Mouse (Mus musculus): Measurements from ENCODE around the gene Anks1b. TPM values are rescaled to one million over a fixed set of nuclear protein-coding genes. Genes with fewer than 3 reads are reported as not detected.

The Anks1b gene
- polyA plus RNA-seq, 1 experiment from 2014 or later: 0.25 TPM

DNA sequence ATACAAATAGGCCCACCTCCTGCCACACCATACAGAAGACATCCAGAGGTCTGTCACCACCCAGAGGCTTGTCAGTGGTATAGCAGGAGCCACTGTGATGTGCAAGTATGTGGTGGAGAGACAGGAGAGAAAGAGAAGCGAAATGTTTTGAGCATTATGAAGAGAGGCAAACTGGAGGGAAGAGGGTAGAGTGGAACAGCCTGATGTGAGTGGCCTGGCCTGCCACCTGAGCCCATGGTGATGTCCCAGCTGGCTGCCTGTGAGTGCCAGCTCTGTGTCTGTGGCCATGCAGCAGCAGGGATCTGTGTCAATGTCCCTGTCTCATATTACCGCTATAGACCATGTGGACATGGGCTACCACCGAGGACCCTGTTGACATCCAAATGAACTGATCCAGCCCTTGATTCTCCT is 102.1 kb downstream of the Anks1b start:
- DNase-seq (no peak), ATAC-seq (ENCODE audit: low read depth) (no peak)
- Histone ChIP-seq H3K27me3 (no peaks in the 10 kb centered on the region), H3K4me1 (replicated peaks) (no peaks in the 10 kb centered on the region), H3K4me3 (replicated peaks) (no peak overlapping the region), H3K4me2 (no peak overlapping the region), H3K27ac (no peak overlapping the region), H3K36me3 (no peaks in the 10 kb centered on the region), H3K9ac (no peak overlapping the region), H3K9me3 (replicated peaks) (no peaks in the 10 kb centered on the region)
- WGBS (ENCODE audit: insufficient replicate concordance): 61% methylated on average over 3 of the region's 3 CpGs

DNA sequence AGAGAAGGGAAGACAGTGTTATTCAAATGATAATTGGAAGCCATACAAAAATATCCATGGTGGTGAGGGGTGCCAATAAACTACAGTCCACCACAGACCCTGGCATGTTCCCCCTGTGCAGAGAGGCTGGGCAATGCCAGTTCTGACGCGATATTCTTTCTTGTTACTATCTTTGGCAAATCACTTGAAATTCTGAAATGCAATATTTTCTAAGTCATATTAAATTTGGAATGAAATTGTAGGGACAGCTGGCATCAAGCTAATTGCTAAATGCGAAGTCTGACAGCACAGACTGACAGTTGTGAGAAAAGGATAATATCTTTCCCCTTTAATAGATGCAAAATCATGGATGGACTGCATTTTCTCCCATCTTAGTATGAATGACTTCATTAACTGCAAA is 103.3 kb downstream of the Anks1b start:
- no peak for ATAC-seq (ENCODE audit: low read depth)
- Histone ChIP-seq H3K36me3 (no peaks in the 10 kb centered on the region), H3K4me2 (no peak overlapping the region), H3K4me1 (replicated peaks) (no peaks in the 10 kb centered on the region), H3K9ac (no peak overlapping the region), H3K27ac (no peak overlapping the region), H3K27me3 (no peaks in the 10 kb centered on the region), H3K9me3 (replicated peaks) (no peaks in the 10 kb centered on the region), H3K4me3 (replicated peaks) (no peak overlapping the region)
- 61% methylated on average over 3 of the region's 3 CpGs for WGBS (ENCODE audit: insufficient replicate concordance)
- DNase-seq: no peak

DNA sequence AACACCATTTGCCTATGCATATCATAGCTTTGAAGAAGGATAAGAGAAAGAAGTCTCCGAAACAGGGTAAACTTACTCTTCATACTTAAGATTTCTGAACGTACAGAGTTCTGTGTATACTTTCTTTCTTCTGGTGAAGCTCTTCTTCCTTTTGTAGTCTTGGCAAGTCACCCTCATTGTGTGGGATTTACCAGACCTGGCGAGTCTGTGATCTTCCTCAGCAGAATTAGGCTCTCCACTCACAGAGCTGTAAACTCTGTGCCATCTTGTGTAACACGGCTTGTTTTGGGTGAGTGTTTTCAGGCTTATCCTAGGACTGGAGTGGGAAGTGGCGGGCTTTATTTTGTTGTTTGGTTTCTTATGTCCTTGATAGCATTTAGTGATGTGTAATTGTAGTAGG is 120.9 kb downstream of the Anks1b start:
- Histone ChIP-seq H3K4me2 (no peak overlapping the region), H3K9me3 (replicated peaks) (no peaks in the 10 kb centered on the region), H3K27me3 (no peaks in the 10 kb centered on the region), H3K9ac (no peak overlapping the region), H3K27ac (no peak overlapping the region), H3K36me3 (no peaks in the 10 kb centered on the region), H3K4me1 (replicated peaks) (no peaks in the 10 kb centered on the region), H3K4me3 (replicated peaks) (no peak overlapping the region)
- no peak for DNase-seq
- ATAC-seq (ENCODE audit: low read depth): no peak
- WGBS (ENCODE audit: insufficient replicate concordance): 61% methylated on average over 5 of the region's 5 CpGs

DNA sequence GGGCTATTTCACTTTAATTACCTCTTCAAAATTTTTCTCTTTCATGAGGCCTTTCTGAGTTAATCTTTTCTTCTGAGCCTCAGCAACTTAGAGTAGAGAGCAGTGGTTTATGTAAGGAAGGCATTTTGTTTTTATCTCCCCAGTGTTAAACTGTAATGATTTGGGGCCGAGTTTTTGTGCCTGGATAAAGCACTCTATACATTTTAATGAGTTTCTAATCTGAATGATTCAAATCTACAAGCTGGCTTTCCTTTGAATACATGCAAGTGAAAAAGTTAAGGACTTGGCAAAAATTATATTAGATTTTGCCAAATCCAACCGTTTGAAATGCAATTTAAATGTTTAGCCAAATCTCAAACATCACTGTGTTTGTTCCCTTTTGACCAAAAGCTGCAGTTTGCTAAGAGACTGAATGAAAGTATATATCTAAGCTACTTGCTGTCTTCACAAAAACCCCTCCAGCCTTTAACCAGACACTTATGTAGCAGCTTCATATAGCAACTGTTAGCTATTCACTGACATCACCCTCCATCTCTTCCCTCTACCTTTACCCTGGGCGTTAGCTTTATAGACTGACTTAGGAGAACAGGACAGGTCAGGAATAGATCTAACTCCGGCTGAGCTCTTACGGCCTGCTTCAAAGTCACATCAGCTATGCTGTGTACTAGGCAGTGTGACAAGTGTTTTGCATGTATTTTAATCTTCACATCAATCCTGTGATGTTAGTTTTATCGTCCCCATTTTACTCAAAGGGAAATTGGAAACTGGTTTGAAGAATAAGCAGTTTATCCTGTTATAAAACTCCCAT is 122.5 kb downstream of the Anks1b start:
- Histone ChIP-seq H3K9ac (no peak overlapping the region), H3K36me3 (no peaks in the 10 kb centered on the region), H3K27ac (no peak overlapping the region), H3K4me2 (no peak overlapping the region), H3K4me1 (replicated peaks) (no peaks in the 10 kb centered on the region), H3K27me3 (no peaks in the 10 kb centered on the region), H3K4me3 (replicated peaks) (no peak overlapping the region), H3K9me3 (replicated peaks) (no peaks in the 10 kb centered on the region)
- ATAC-seq (ENCODE audit: low read depth) (no peak), DNase-seq (no peak)
- 54% methylated on average over 6 of the region's 6 CpGs for WGBS (ENCODE audit: insufficient replicate concordance)

DNA sequence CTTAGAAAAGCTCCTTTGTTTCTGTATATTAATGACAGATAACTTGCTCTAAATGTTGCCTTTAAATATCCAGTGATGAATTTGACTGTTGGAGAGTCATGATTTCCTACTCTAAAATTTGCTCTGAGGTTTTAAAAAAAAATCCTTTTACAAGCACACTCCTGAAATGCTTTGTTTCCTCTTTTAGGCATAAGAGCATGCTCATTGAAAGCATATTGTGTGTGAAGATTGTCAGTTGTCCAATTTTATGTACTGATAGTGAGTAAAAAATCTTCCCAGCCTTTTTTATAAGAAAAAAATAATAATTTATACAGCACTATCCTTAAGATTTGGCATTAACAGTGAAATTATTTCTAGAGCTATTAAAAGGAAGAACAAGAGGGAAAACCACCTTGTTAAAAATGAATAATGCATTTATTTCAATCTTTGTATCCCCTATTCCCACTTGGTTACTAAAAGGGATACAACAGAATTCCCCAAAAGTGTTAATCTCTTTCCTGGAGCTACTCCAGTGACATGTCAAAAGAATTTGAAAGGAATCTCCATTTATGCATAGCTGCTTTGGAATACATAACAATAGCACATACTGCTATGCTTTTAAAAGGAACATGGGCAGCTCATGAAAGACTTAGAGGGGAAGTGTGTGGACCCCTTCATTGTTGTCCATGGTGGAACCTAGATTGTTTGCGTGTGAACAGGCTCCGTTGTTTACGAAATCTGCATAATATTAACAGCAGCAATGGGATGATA is 130.8 kb downstream of the Anks1b start:
- Histone ChIP-seq H3K9ac (no peak overlapping the region), H3K4me1 (replicated peaks) (no peaks in the 10 kb centered on the region), H3K4me2 (no peak overlapping the region), H3K9me3 (replicated peaks) (no peaks in the 10 kb centered on the region), H3K4me3 (replicated peaks) (no peak overlapping the region), H3K36me3 (no peaks in the 10 kb centered on the region), H3K27me3 (no peaks in the 10 kb centered on the region), H3K27ac (no peak overlapping the region)
- DNase-seq: no peak
- 81% methylated on average over 3 of the region's 3 CpGs for WGBS (ENCODE audit: insufficient replicate concordance)
- no peak for ATAC-seq (ENCODE audit: low read depth)

DNA sequence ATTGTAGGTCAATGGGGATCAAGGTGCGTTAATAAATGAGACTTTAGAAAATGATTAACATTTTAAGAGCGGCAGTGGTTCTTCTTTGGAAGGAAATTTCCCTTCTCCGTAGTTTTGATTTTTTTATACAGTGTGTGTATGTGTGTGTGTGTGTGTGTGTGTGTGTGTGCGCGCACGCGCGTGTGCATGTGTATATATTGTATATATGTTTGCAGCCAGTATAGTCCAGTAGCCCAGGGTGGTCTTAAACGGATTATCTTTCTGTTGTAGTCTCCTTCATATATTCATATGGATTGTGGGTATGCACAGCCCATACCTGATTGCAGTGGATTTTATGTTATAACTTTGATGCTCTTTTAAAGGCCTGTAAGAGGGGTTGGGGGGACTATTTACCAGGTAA is 131.6 kb downstream of the Anks1b start:
- Histone ChIP-seq H3K4me3 (replicated peaks) (no peak overlapping the region), H3K27ac (no peak overlapping the region), H3K4me2 (no peak overlapping the region), H3K27me3 (no peaks in the 10 kb centered on the region), H3K9me3 (replicated peaks) (no peaks in the 10 kb centered on the region), H3K4me1 (replicated peaks) (no peaks in the 10 kb centered on the region), H3K36me3 (no peaks in the 10 kb centered on the region), H3K9ac (no peak overlapping the region)
- ATAC-seq (ENCODE audit: low read depth): no peak
- 81% methylated on average over 9 of the region's 9 CpGs for WGBS (ENCODE audit: insufficient replicate concordance)
- DNase-seq: no peak

DNA sequence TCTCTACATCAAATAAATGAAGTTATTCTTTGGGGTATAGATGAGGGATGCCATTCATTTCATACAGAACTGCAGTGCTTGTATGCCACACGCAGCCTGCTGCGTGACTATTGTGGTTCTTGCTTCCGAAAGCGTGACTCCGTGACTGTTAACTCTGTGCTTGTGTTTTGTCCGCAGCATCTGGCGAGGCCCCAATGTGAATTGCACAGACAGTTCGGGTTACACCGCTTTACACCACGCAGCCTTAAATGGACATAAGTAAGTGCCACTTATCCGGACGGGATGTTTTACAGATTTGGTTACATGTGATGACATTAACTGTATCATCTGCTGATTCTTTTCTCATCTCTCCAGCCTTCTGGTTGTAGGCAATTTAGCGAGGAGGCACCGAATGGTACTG is 159.7 kb downstream of the Anks1b start:
- no peaks in the 10 kb centered on the region for H3K4me1 ChIP-seq (replicated peaks)
- H3K4me3 ChIP-seq (replicated peaks): no peak overlapping the region
- ATAC-seq (ENCODE audit: low read depth) (no peak), DNase-seq (no peak)
- no peaks in the 10 kb centered on the region for H3K9me3 ChIP-seq (replicated peaks)
- H3K4me2 ChIP-seq: no peak overlapping the region
- no peak overlapping the region for H3K27ac ChIP-seq
- H3K27me3 ChIP-seq: no peaks in the 10 kb centered on the region
- H3K36me3 ChIP-seq: no peaks in the 10 kb centered on the region
- H3K9ac ChIP-seq: no peak overlapping the region
- 77% methylated on average over 14 of the region's 14 CpGs for WGBS (ENCODE audit: insufficient replicate concordance)

DNA sequence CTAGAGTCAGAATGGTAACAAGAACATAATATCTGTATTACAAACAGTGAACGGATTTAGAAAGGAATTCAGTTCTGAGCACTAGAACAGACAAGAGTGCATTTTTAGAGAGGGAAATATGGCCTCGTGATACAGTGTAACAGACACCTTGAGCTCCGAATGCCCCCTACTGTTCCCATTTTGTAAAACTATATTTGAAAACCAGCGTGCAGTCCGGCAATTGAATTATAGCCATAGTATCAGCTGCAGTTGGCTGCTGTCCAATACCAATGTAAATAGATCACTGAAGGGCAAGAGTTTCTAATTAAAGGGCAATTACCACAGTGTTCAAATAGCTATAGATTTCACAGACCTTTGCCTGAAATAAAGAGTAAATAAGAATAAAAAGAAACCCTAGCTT is 170.0 kb downstream of the Anks1b start:
- Histone ChIP-seq H3K4me1 (replicated peaks) (no peaks in the 10 kb centered on the region), H3K9me3 (replicated peaks) (no peaks in the 10 kb centered on the region), H3K27ac (no peak overlapping the region), H3K9ac (no peak overlapping the region), H3K36me3 (no peaks in the 10 kb centered on the region), H3K27me3 (no peaks in the 10 kb centered on the region), H3K4me2 (no peak overlapping the region), H3K4me3 (replicated peaks) (no peak overlapping the region)
- ATAC-seq (ENCODE audit: low read depth) (no peak), DNase-seq (no peak)
- WGBS (ENCODE audit: insufficient replicate concordance): 60% methylated on average over 5 of the region's 5 CpGs

DNA sequence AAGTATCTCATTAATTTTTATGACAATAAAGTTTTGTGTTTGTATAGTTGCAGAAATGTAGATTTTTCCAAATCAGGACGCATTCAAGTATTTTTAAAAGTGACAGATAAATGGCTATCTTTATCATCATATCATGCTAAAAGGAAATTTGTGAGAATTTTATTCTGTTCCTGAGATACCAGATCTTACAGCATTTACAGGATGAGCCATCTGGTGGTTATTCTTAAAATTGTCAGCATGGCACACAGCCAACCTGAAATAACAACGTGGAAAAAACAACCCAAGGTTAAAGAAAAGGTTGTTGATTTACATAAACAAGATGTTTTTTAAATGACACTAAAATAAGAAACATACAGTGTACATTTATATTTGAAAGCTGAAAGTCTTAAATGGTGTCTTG is 170.5 kb downstream of the Anks1b start:
- Histone ChIP-seq H3K9ac (no peak overlapping the region), H3K4me3 (replicated peaks) (no peak overlapping the region), H3K4me2 (no peak overlapping the region), H3K36me3 (no peaks in the 10 kb centered on the region), H3K27me3 (no peaks in the 10 kb centered on the region), H3K4me1 (replicated peaks) (no peaks in the 10 kb centered on the region), H3K27ac (no peak overlapping the region), H3K9me3 (replicated peaks) (no peaks in the 10 kb centered on the region)
- ATAC-seq (ENCODE audit: low read depth): no peak
- DNase-seq: no peak
- WGBS (ENCODE audit: insufficient replicate concordance): 57% methylated on average over 2 of the region's 2 CpGs

DNA sequence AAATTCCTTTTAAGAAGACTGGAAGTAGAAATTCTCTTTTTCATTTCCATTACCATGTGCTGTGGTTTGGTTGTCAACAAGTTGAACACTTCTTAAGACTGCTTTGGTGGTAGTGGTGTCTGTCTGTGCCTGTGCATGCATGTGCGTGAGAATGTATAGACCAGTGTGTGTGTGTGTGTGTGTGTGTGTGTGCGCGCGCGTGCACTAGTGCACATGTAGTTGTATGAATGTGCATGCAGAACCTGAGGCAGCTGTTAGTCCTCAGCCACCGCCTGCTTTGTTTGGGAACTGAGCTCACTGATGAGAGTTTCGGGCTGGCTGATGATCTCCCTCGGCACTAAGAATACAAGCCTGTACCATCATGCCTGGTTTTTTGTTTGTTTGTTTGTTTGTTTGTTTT is 170.9 kb downstream of the Anks1b start:
- H3K4me3 ChIP-seq (replicated peaks): no peak overlapping the region
- no peaks in the 10 kb centered on the region for H3K36me3 ChIP-seq
- no peak overlapping the region for H3K9ac ChIP-seq
- DNase-seq (no peak), ATAC-seq (ENCODE audit: low read depth) (no peak)
- H3K9me3 ChIP-seq (replicated peaks): no peaks in the 10 kb centered on the region
- H3K4me2 ChIP-seq: no peak overlapping the region
- H3K4me1 ChIP-seq (replicated peaks): no peaks in the 10 kb centered on the region
- no peak overlapping the region for H3K27ac ChIP-seq
- WGBS (ENCODE audit: insufficient replicate concordance): 81% methylated on average over 8 of the region's 8 CpGs
- no peaks in the 10 kb centered on the region for H3K27me3 ChIP-seq

DNA sequence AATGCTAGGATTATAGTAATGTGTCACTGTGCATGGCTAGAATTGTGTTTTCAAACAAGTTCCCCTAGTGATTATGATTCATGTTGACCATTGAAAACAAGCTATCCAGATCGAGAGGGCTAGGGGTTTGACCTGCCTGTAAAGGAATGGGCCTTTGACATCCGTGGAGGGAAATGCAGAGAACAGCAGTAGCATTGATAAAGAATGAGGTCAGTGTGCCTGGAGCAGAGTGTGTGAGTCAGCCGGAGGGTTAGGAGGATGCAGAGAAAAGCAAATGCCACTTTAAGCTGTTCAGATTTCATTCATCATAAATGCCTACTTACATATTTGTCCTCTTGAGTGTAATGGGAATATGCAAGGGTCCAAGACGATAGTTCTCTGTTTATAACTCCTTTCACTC is 195.3 kb downstream of the Anks1b start:
- Histone ChIP-seq H3K9me3 (replicated peaks) (no peaks in the 10 kb centered on the region), H3K9ac (no peak overlapping the region), H3K4me3 (replicated peaks) (no peak overlapping the region), H3K4me1 (replicated peaks) (no peaks in the 10 kb centered on the region), H3K36me3 (no peaks in the 10 kb centered on the region), H3K4me2 (no peak overlapping the region), H3K27ac (no peak overlapping the region), H3K27me3 (no peaks in the 10 kb centered on the region)
- DNase-seq (no peak), ATAC-seq (ENCODE audit: low read depth) (no peak)
- 47% methylated on average over 4 of the region's 4 CpGs for WGBS (ENCODE audit: insufficient replicate concordance)

DNA sequence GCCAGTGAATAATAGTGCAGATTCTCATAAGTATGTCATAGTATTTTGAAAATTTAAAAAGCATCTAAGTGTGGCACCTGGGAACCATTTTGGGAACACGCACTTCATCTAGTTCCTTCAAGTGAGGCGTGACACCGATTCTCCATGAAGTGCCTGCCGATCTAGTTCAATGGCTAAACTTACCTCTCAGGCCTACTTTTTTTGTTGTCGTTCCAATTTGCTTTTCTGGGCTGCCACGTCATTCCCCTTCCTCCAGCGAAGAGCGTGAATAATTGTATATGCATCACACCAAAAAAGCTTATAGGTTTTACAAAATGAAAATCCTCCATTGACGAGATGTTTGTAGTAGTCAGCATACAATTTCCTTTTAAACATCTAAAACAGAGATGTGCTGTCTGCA is 204.6 kb downstream of the Anks1b start:
- no peak for ATAC-seq (ENCODE audit: low read depth)
- no peaks in the 10 kb centered on the region for H3K4me1 ChIP-seq (replicated peaks)
- no peaks in the 10 kb centered on the region for H3K36me3 ChIP-seq
- WGBS (ENCODE audit: insufficient replicate concordance): 77% methylated on average over 9 of the region's 9 CpGs
- no peaks in the 10 kb centered on the region for H3K27me3 ChIP-seq
- no peak overlapping the region for H3K4me3 ChIP-seq (replicated peaks)
- H3K27ac ChIP-seq: no peak overlapping the region
- H3K9ac ChIP-seq: no peak overlapping the region
- H3K4me2 ChIP-seq: no peak overlapping the region
- no peaks in the 10 kb centered on the region for H3K9me3 ChIP-seq (replicated peaks)
- no peak for DNase-seq

Data from liver, embryonic 13.5 days (tissue).